Mouse (Mus musculus) intestine, postnatal 0 days (tissue): Measurements from ENCODE around the gene Wipi2. TPM values are rescaled to one million over a fixed set of nuclear protein-coding genes. Genes with fewer than 3 reads are reported as not detected.

ENCODE experiments used
- ATAC-seq: fragments of 200-750 bp; cut with Nextera tagmentation; 2 replicates; pipeline ENCODE4 v1.8.0; 2017; ENCODE audit warnings: mild to moderate bottlenecking, moderate TSS enrichment, moderate library complexity
- H3K27ac ChIP-seq: fragments of 300-500 bp; sonication (generic); 2 replicates; pipeline ENCODE4 v1.5.1; 2014; ENCODE audit warnings: mild to moderate bottlenecking, low read depth, low read length, moderate library complexity
- H3K27me3 ChIP-seq: fragments of 300-500 bp; sonication (generic); replicated peaks from 2 replicates; pipeline ENCODE4 v1.6.1; 2014; ENCODE audit warnings: low read length, mixed read lengths; ENCODE audit not compliant: control insufficient read depth, insufficient read depth
- H3K36me3 ChIP-seq: fragments of 300-500 bp; sonication (generic); 2 replicates; pipeline ENCODE4 v1.6.1; 2014; ENCODE audit warnings: mild to moderate bottlenecking, moderate library complexity; ENCODE audit not compliant: control insufficient read depth, insufficient read depth
- H3K4me1 ChIP-seq: fragments of 300-500 bp; sonication (generic); replicated peaks from 2 replicates; pipeline ENCODE4 v1.6.1; 2014; ENCODE audit warnings: antibody characterized with exemption, low read length, mixed read lengths; ENCODE audit not compliant: control insufficient read depth, insufficient read depth
- H3K4me2 ChIP-seq: fragments of 300-500 bp; sonication (generic); replicated peaks from 2 replicates; pipeline ENCODE4 v1.6.1; 2014; ENCODE audit warnings: low read depth, mild to moderate bottlenecking, moderate library complexity
- H3K4me3 ChIP-seq: fragments of 300-500 bp; sonication (generic); 2 replicates; pipeline ENCODE4 v1.5.1; 2014; ENCODE audit warnings: low read depth, low read length
- H3K9ac ChIP-seq: fragments of 300-500 bp; sonication (generic); 2 replicates; pipeline ENCODE4 v1.6.1; 2014; ENCODE audit warnings: mild to moderate bottlenecking, low read depth, low read length
- H3K9me3 ChIP-seq: fragments of 300-500 bp; sonication (generic); 2 replicates; pipeline ENCODE4 v1.6.1; 2016; ENCODE audit warnings: mixed run types; ENCODE audit not compliant: control insufficient read depth
- CTCF ChIP-seq: sonication (generic); IDR thresholded peaks from 2 replicates; pipeline ENCODE4 v1.5.1; 2016; ENCODE audit warnings: low read depth, mild to moderate bottlenecking, control low read depth, antibody characterized with exemption, moderate library complexity
- WGBS: fragments of 180-500 bp; shearing (Covaris S2); extraction: QIAGEN DNeasy Blood & Tissue Kit; methylation state at CpG from one replicate; pipeline ENCODE4 v1.1.7; 2014; 5-methylcytosine and 5-hydroxymethylcytosine counted together
- polyA plus RNA-seq: library from polyadenylated mRNA; unstranded; fragments of >200 nt; fragmentation: Nextera tagmentation; extraction: Ambion mirVana; gene quantifications from 2 replicates; pipeline ENCODE4 v1.2.1, GENCODE M21; 2015

Gene Wipi2
- polyA plus RNA-seq, 1 experiment from 2014 or later: 25.5 TPM

DNA sequence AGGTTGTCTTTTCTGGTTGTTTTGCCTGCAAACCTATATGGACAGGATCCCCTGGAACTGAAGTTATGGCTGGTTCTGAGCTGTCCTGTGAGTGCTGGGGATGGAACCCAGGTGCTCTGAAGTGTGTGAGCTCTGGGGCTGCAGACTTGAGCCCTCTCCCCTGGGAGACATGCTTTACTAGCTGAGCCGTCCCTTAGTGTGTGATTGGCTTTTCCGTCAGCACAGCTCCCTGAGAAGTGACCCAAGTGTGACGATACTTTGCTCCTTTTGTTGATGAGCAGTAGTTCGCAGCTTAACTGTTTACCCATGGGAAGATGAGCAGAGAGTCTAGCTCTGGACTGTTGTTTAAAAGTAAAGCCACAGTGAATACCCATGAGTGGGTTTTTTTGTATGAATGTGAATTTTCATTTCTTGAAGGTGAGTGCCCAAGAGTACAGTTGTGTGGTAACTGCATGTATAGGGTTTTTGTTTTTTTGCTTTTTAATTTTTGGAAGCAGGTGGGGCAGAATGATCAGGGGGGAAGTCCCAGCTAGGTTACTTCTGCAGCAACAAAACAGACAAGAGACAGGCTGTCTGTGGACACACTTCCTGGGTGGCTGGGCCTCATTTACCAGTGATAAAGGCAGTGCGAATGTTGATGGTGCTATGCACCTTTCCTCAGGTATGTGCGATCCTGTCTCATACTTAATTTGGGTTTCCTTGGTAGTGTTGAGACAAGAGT, 14.0 kb downstream of the Wipi2 start:
- TF ChIP-seq CTCF: no peak
- WGBS: 76% methylated on average over 6 of the region's 6 CpGs
- Histone ChIP-seq H3K36me3 (peaks cover 43% of the 10 kb centered on the region; the same call in 1 of the 2 replicates), H3K4me3 (no peak overlapping the region), H3K9me3 (no peaks in the 10 kb centered on the region), H3K27me3 (no peaks in the 10 kb centered on the region), H3K27ac (no peak overlapping the region), H3K4me2 (no peak overlapping the region), H3K4me1 (no peaks in the 10 kb centered on the region), H3K9ac (no peak overlapping the region)
- ATAC-seq: no peak

DNA sequence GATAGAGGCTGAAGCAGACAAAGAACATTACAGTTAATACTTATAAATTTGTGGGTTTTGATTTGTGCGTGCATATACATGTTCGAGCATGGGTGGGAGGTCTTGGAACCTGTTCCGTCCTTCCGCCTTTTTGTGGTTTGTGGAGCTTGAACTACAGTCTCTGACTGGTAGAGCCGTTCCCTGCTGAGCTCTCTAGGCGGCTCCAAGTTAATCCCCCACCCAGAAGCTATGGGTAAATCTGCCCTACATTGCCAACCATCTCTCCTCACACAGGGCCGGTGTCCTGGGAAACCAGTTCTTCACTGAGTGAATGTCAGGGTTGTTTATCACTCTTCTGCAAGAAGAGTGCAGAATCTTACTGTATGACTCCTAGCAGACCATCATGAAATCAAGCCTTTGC, 20.7 kb downstream of the Wipi2 start:
- Histone ChIP-seq H3K9me3 (no peaks in the 10 kb centered on the region), H3K27ac (no peak overlapping the region), H3K36me3 (peaks cover 12% of the 10 kb centered on the region; the same call in 1 of the 2 replicates), H3K9ac (no peak overlapping the region), H3K27me3 (no peaks in the 10 kb centered on the region), H3K4me2 (no peak overlapping the region), H3K4me1 (peaks cover 12% of the 10 kb centered on the region), H3K4me3 (no peak overlapping the region)
- 84% methylated on average over 7 of the region's 7 CpGs for WGBS
- no peak for ATAC-seq
- no peak for TF ChIP-seq CTCF

DNA sequence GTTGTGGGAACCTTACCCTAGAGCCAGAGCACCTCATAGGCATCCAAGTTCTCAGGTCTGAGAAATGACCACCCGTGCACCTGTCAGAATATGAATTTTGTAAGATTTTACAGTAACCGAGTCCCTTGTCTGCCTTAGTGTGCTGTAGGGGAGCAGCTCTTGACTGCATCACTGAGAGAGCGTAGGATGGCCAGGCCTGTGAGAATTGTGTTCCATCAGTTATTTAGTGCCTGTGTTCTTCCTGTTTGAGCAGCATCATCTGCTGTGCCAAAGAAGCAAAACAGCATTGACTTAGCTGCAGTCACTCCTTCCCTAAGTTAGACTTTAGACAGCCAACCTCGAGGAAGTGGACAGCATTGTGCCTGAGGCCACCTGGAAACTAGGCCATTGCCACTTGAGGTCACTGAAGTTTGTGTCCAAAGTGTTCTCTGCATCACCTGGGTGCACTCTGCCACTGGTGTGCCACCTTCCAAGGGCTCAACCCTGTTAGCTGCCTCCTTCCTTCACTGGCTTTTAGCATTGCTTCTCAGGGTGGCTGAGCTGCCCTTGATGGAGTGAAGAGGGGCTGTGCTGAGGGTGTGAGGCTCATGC, 22.1 kb downstream of the Wipi2 start:
- H3K27ac ChIP-seq: peak overlapping the region; percentile 66
- no peak overlapping the region for H3K9ac ChIP-seq
- H3K36me3 ChIP-seq: peaks cover 7% of the 10 kb centered on the region; the same call in 1 of the 2 replicates
- TF ChIP-seq CTCF: no peak
- H3K4me2 ChIP-seq: no peak overlapping the region
- H3K4me1 ChIP-seq: peaks cover 12% of the 10 kb centered on the region
- no peak overlapping the region for H3K4me3 ChIP-seq
- peak; percentile 81 for ATAC-seq
- H3K9me3 ChIP-seq: no peaks in the 10 kb centered on the region
- H3K27me3 ChIP-seq: no peaks in the 10 kb centered on the region
- WGBS: 78% methylated on average over 4 of the region's 4 CpGs

- TF ChIP-seq CTCF: no peak
- H3K27me3 ChIP-seq: no peaks in the 10 kb centered on the region
- no peak overlapping the region for H3K4me2 ChIP-seq
- no peak overlapping the region for H3K9ac ChIP-seq
- H3K4me3 ChIP-seq: no peak overlapping the region
- no peaks in the 10 kb centered on the region for H3K9me3 ChIP-seq
- peaks cover 12% of the 10 kb centered on the region for H3K4me1 ChIP-seq
- peak overlapping the region; percentile 66 for H3K27ac ChIP-seq
- WGBS: 42% methylated on average over 3 of the region's 3 CpGs
- no peaks in the 10 kb centered on the region; the same call in 1 of the 2 replicates for H3K36me3 ChIP-seq
- ATAC-seq: no peak
Measured at GRCm38 (mm10) chr5:142650390-142650789, 22.9 kb downstream of the Wipi2 start.

- TF ChIP-seq CTCF: no peak; the same call in 1 of the 2 replicates
- H3K4me1 ChIP-seq: peaks cover 12% of the 10 kb centered on the region
- no peak overlapping the region for H3K9ac ChIP-seq
- no peaks in the 10 kb centered on the region for H3K9me3 ChIP-seq
- H3K4me2 ChIP-seq: 0 out of 2 replicates have a peak overlapping the region, but pooled peaks have one; percentile 13
- peak; percentile 79 for ATAC-seq
- H3K36me3 ChIP-seq: peaks cover 4% of the 10 kb centered on the region
- no peak overlapping the region for H3K4me3 ChIP-seq
- WGBS: 34% methylated on average over 6 of the region's 6 CpGs
- no peaks in the 10 kb centered on the region for H3K27me3 ChIP-seq
- H3K27ac ChIP-seq: peak overlapping the region; percentile 66
Measured at GRCm38 (mm10) chr5:142650794-142651497, 23.4 kb downstream of the Wipi2 start.

- no peak for TF ChIP-seq CTCF
- Histone ChIP-seq H3K4me1 (peaks cover 12% of the 10 kb centered on the region), H3K9me3 (no peaks in the 10 kb centered on the region), H3K27me3 (no peaks in the 10 kb centered on the region), H3K27ac (no peak overlapping the region), H3K36me3 (peaks cover 17% of the 10 kb centered on the region), H3K4me3 (no peak overlapping the region), H3K9ac (no peak overlapping the region), H3K4me2 (no peak overlapping the region)
- WGBS: 71% methylated on average over 4 of the region's 4 CpGs
- no peak for ATAC-seq
Measured at GRCm38 (mm10) chr5:142652266-142652665, 24.8 kb downstream of the Wipi2 start.
